Mouse (Mus musculus): ENCODE results near the gene Fnbp1l. TPM values are rescaled to one million over a fixed set of nuclear protein-coding genes. Genes with fewer than 3 reads are reported as not detected.

The Fnbp1l gene
- 79.6 and 84.7 TPM in 2 replicates for polyA plus RNA-seq (2014; fragmentation: Nextera tagmentation; extraction: Ambion mirVana)

- H3K9me3 ChIP-seq (ENCODE audit: control insufficient read depth, low read depth, low read length) = no peaks in the 10 kb centered on the region
- under 1% methylated on average over 87 of the region's 118 CpGs for WGBS
- H3K27me3 ChIP-seq (ENCODE audit: control insufficient read depth, insufficient read depth, low read length) = no peaks in the 10 kb centered on the region
- peak within 1 kb of the TSS; percentile 99 for H3K27ac ChIP-seq (ENCODE audit: low read length)
- peaks cover 11% of the 10 kb centered on the region for H3K4me1 ChIP-seq (ENCODE audit: control insufficient read depth, insufficient read depth, low read length)
- peak; percentile 79 for ATAC-seq (ENCODE audit: insufficient number of reproducible peaks, insufficient read depth, low FRiP score, low read depth)
- peak within 1 kb of the TSS; percentile 82 for H3K4me2 ChIP-seq (replicated peaks; ENCODE audit: low read depth, low read length)
- no peaks in the 10 kb centered on the region for H3K36me3 ChIP-seq (ENCODE audit: control insufficient read depth, insufficient read depth, low read length)
- H3K9ac ChIP-seq (replicated peaks; ENCODE audit: low read depth, low read length) = peak within 1 kb of the TSS; percentile 99
- H3K4me3 ChIP-seq (ENCODE audit: low read depth, low read length) = peak within 1 kb of the TSS; percentile 95
These were observed at the start of gene Fnbp1l for GRCm38 (mm10) chr3:122618991-122619930. TSS of gene Fnbp1l (minus strand) at chr3:122619715.

DNA sequence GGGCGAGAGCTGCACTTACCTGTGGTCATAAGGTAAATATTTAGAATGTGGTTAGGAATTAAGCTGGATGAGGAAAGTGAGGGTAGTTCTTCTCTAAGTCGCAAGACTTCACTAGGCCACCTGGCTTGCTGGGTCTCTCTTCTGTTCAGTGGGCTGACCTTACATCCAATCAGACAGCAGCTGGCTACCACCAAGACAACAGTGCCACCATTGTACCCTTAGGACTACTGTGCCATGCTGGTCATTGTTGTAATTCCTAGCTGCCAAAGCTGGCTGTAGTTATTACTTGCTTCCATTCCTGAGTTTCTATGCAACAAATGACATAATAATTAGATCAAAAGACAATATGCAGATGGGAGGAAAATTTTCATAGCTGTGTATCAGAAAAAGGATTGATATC is 41.3 kb upstream of the Fnbp1l start:
- WGBS = 37% methylated on average over 2 of the region's 2 CpGs
- H3K9ac ChIP-seq (replicated peaks; ENCODE audit: low read depth, low read length) = no peak overlapping the region
- H3K4me1 ChIP-seq (ENCODE audit: control insufficient read depth, insufficient read depth, low read length) = no peaks in the 10 kb centered on the region
- no peak overlapping the region for H3K4me2 ChIP-seq (replicated peaks; ENCODE audit: low read depth, low read length)
- ATAC-seq (ENCODE audit: insufficient number of reproducible peaks, insufficient read depth, low FRiP score, low read depth) = no peak
- no peaks in the 10 kb centered on the region for H3K27me3 ChIP-seq (ENCODE audit: control insufficient read depth, insufficient read depth, low read length)
- no peaks in the 10 kb centered on the region for H3K9me3 ChIP-seq (ENCODE audit: control insufficient read depth, low read depth, low read length)
- no peak overlapping the region for H3K4me3 ChIP-seq (ENCODE audit: low read depth, low read length)
- no peaks in the 10 kb centered on the region for H3K36me3 ChIP-seq (ENCODE audit: control insufficient read depth, insufficient read depth, low read length)
- H3K27ac ChIP-seq (ENCODE audit: low read length) = no peak overlapping the region

DNA sequence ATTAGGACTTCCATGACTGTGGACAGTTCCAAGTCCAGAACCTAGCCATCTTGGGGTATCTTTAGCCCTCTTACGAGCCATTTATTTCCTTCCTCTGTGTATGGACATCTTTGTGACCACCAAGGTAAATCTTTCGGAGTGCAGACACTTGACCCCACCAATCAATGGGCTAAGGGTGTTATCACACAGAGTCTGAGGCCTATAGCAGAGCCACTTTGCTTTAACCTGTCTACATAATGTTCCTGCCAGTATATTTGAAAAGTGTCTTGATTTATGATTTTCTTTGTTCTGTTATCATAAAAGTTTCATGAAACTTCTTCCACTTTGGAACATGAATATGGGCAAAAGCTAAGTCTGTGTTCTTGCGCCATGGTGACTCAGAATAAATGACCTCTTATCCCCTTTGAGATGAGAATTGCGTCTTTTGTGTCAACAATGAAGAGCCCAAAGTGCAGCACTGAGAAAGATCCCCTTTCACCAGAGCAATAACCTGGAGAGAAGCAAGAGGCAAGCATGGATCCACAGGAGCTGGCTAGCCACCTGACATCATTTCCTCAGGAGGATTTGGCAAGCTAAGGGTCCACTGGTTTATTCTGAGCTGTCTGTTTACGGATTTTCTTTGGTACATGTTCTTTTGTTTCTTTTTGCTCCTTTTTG is 39.9 kb upstream of the Fnbp1l start:
- Histone ChIP-seq H3K9ac (replicated peaks; ENCODE audit: low read depth, low read length) (no peak overlapping the region), H3K9me3 (ENCODE audit: control insufficient read depth, low read depth, low read length) (no peaks in the 10 kb centered on the region), H3K4me1 (ENCODE audit: control insufficient read depth, insufficient read depth, low read length) (no peaks in the 10 kb centered on the region), H3K36me3 (ENCODE audit: control insufficient read depth, insufficient read depth, low read length) (no peaks in the 10 kb centered on the region), H3K27me3 (ENCODE audit: control insufficient read depth, insufficient read depth, low read length) (no peaks in the 10 kb centered on the region), H3K4me3 (ENCODE audit: low read depth, low read length) (no peak overlapping the region), H3K27ac (ENCODE audit: low read length) (no peak overlapping the region), H3K4me2 (replicated peaks; ENCODE audit: low read depth, low read length) (no peak overlapping the region)
- ATAC-seq (ENCODE audit: insufficient number of reproducible peaks, insufficient read depth, low FRiP score, low read depth) = no peak
- 70% methylated on average over 5 of the region's 5 CpGs for WGBS

DNA sequence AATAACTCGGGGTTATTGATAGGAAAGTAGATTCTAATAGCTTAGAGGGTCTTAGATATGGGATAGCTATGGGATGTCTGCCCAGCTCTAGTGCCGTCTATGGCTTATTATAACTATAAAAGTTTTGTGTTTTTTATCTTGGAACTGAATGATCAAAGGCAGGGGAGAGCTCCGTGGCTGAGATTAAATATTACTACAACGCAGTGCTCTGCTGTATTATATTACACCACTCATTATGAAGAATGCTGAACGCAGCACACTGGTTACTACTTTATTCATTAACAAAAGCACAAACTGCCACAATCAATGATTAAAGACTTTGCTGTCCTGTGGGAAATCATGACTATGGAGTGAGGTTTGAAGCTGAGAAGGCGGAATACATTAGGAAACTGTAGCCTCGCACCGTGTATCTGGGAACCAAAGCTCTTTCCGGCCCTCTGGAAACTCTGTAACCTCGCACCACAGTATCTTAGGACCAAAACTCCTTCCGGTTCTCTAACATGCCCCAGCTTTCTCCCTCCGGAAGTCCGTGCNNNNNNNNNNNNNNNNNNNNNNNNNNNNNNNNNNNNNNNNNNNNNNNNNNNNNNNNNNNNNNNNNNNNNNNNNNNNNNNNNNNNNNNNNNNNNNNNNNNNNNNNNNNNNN is 27.8 kb upstream of the Fnbp1l start:
- H3K27ac ChIP-seq (ENCODE audit: low read length) = peak overlapping the region; percentile 29; the same call in 1 of the 2 replicates
- WGBS = 59% methylated on average over 13 of the region's 13 CpGs
- H3K9ac ChIP-seq (replicated peaks; ENCODE audit: low read depth, low read length) = no peak overlapping the region
- H3K27me3 ChIP-seq (ENCODE audit: control insufficient read depth, insufficient read depth, low read length) = no peaks in the 10 kb centered on the region
- no peaks in the 10 kb centered on the region for H3K9me3 ChIP-seq (ENCODE audit: control insufficient read depth, low read depth, low read length)
- no peak overlapping the region for H3K4me3 ChIP-seq (ENCODE audit: low read depth, low read length)
- no peak for ATAC-seq (ENCODE audit: insufficient number of reproducible peaks, insufficient read depth, low FRiP score, low read depth)
- H3K4me2 ChIP-seq (replicated peaks; ENCODE audit: low read depth, low read length) = no peak overlapping the region
- no peaks in the 10 kb centered on the region for H3K4me1 ChIP-seq (ENCODE audit: control insufficient read depth, insufficient read depth, low read length)
- no peaks in the 10 kb centered on the region for H3K36me3 ChIP-seq (ENCODE audit: control insufficient read depth, insufficient read depth, low read length)

- no peaks in the 10 kb centered on the region for H3K4me1 ChIP-seq (ENCODE audit: control insufficient read depth, insufficient read depth, low read length)
- H3K9ac ChIP-seq (replicated peaks; ENCODE audit: low read depth, low read length) = no peak overlapping the region
- no peak overlapping the region for H3K4me2 ChIP-seq (replicated peaks; ENCODE audit: low read depth, low read length)
- H3K4me3 ChIP-seq (ENCODE audit: low read depth, low read length) = no peak overlapping the region
- ATAC-seq (ENCODE audit: insufficient number of reproducible peaks, insufficient read depth, low FRiP score, low read depth) = no peak
- no peaks in the 10 kb centered on the region for H3K36me3 ChIP-seq (ENCODE audit: control insufficient read depth, insufficient read depth, low read length)
- no peak overlapping the region for H3K27ac ChIP-seq (ENCODE audit: low read length)
- H3K9me3 ChIP-seq (ENCODE audit: control insufficient read depth, low read depth, low read length) = no peaks in the 10 kb centered on the region
- no peaks in the 10 kb centered on the region for H3K27me3 ChIP-seq (ENCODE audit: control insufficient read depth, insufficient read depth, low read length)
These were observed 20.8 kb upstream of the Fnbp1l start for GRCm38 (mm10) chr3:122640286-122640685.

GRCm38 (mm10) chr3:122639197-122639475 is 19.6 kb upstream of the Fnbp1l start:
- Histone ChIP-seq H3K9me3 (ENCODE audit: control insufficient read depth, low read depth, low read length) (no peaks in the 10 kb centered on the region), H3K9ac (replicated peaks; ENCODE audit: low read depth, low read length) (no peak overlapping the region), H3K4me2 (replicated peaks; ENCODE audit: low read depth, low read length) (no peak overlapping the region), H3K4me1 (ENCODE audit: control insufficient read depth, insufficient read depth, low read length) (no peaks in the 10 kb centered on the region), H3K27me3 (ENCODE audit: control insufficient read depth, insufficient read depth, low read length) (no peaks in the 10 kb centered on the region), H3K36me3 (ENCODE audit: control insufficient read depth, insufficient read depth, low read length) (no peaks in the 10 kb centered on the region), H3K4me3 (ENCODE audit: low read depth, low read length) (no peak overlapping the region), H3K27ac (ENCODE audit: low read length) (no peak overlapping the region)
- WGBS = 85% methylated on average over 2 of the region's 2 CpGs
- ATAC-seq (ENCODE audit: insufficient number of reproducible peaks, insufficient read depth, low FRiP score, low read depth) = no peak

DNA sequence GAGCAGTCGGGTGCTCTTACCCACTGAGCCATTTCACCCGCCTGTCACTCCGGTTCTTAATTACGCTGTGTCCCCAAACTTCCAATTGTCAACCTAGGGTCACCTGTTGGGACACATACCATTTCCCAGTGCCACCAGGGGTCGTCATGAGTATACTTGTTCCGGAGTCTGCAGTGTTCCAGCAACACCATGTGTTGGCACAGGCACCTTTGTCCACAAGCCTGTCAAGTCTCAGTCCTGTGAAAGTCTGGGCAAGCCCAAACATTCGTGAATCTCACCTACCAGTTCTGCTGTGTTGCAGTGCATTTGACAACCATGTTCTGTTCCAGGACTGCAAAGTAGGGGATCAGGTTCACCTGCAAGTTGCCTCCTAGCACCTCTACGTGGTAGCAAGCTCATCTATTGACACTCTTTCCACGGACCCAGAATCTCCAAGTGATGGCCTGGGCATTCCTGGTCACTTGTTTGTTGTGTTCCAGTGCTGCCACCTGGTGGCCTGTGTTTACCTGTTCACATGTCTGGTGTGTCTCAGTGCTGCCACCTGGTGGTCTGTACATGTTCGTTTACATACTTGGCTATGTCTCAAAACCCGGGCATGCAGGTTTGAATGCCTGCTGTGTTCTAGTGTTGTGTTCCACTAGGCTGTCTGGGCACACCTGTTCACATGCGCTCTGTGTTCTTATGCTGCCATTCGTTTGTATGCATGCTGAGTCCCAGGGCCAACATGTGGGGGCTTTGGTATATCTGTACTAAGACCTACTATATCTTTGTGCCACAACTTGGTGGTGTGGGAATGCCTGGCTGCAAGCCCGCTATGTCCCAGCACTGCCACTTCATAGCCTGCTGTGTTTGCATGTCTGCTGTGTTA is 19.0 kb upstream of the Fnbp1l start:
- H3K27ac ChIP-seq (ENCODE audit: low read length) = no peak overlapping the region
- ATAC-seq (ENCODE audit: insufficient number of reproducible peaks, insufficient read depth, low FRiP score, low read depth) = peak; percentile 59; the same call in 1 of the 2 replicates
- no peak overlapping the region for H3K4me3 ChIP-seq (ENCODE audit: low read depth, low read length)
- no peaks in the 10 kb centered on the region for H3K9me3 ChIP-seq (ENCODE audit: control insufficient read depth, low read depth, low read length)
- H3K4me1 ChIP-seq (ENCODE audit: control insufficient read depth, insufficient read depth, low read length) = no peaks in the 10 kb centered on the region
- 36% methylated on average over 14 of the region's 14 CpGs for WGBS
- H3K9ac ChIP-seq (replicated peaks; ENCODE audit: low read depth, low read length) = no peak overlapping the region
- no peaks in the 10 kb centered on the region for H3K27me3 ChIP-seq (ENCODE audit: control insufficient read depth, insufficient read depth, low read length)
- no peaks in the 10 kb centered on the region for H3K36me3 ChIP-seq (ENCODE audit: control insufficient read depth, insufficient read depth, low read length)
- no peak overlapping the region for H3K4me2 ChIP-seq (replicated peaks; ENCODE audit: low read depth, low read length)

GRCm38 (mm10) chr3:122637280-122637679 is 17.8 kb upstream of the Fnbp1l start:
- H3K4me3 ChIP-seq (ENCODE audit: low read depth, low read length) = no peak overlapping the region
- WGBS = 70% methylated on average over 1 of the region's 1 CpGs
- H3K36me3 ChIP-seq (ENCODE audit: control insufficient read depth, insufficient read depth, low read length) = no peaks in the 10 kb centered on the region
- H3K4me1 ChIP-seq (ENCODE audit: control insufficient read depth, insufficient read depth, low read length) = no peaks in the 10 kb centered on the region
- no peak overlapping the region for H3K4me2 ChIP-seq (replicated peaks; ENCODE audit: low read depth, low read length)
- H3K27me3 ChIP-seq (ENCODE audit: control insufficient read depth, insufficient read depth, low read length) = no peaks in the 10 kb centered on the region
- no peaks in the 10 kb centered on the region for H3K9me3 ChIP-seq (ENCODE audit: control insufficient read depth, low read depth, low read length)
- no peak for ATAC-seq (ENCODE audit: insufficient number of reproducible peaks, insufficient read depth, low FRiP score, low read depth)
- no peak overlapping the region for H3K27ac ChIP-seq (ENCODE audit: low read length)
- H3K9ac ChIP-seq (replicated peaks; ENCODE audit: low read depth, low read length) = no peak overlapping the region
